Mouse (Mus musculus): ENCODE results near the gene Rasa2. TPM values are rescaled to one million over a fixed set of nuclear protein-coding genes. Genes with fewer than 3 reads are reported as not detected.

Rasa2 gene
- polyA plus RNA-seq, 1 experiment from 2014 or later, result 14.0 TPM

DNA sequence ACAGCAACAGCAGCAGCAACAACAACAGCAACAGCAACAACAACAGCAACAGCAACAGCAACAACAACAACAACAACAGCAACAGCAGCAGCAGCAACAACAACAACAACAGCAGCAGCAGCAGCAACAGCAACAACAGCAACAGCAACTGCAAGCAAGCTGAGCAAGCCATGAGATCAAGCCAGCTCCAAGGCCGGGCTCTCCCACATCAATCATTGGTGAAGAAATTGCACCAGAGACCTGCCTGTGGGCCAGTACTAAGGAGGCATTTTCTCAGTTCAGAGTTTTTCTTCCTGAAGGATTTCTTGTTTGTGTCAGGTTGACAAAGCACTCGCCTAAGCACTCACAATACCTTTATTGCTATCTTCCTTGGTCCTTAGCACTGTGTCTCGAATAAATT lies 114.6 kb downstream of the Rasa2 start:
- DNase-seq (ENCODE audit: low spot score, missing footprints) (no peak), ATAC-seq (ENCODE audit: low FRiP score) (no peak)
- H3K27me3 ChIP-seq (ENCODE audit: control insufficient read depth, insufficient read depth, low read length), result no peaks in the 10 kb centered on the region
- no peaks in the 10 kb centered on the region for H3K4me1 ChIP-seq (ENCODE audit: control insufficient read depth, insufficient read depth, low read length)
- no peaks in the 10 kb centered on the region for H3K9me3 ChIP-seq (ENCODE audit: control insufficient read depth, low read length)
- no peak overlapping the region for H3K4me3 ChIP-seq (ENCODE audit: low read depth, low read length)
- no peaks in the 10 kb centered on the region for H3K36me3 ChIP-seq (ENCODE audit: control insufficient read depth, insufficient read depth, low read length)
- 70% methylated on average over 3 of the region's 3 CpGs for WGBS
- H3K27ac ChIP-seq (ENCODE audit: low read depth, low read length), result no peak overlapping the region
- H3K9ac ChIP-seq (ENCODE audit: low read length), result no peak overlapping the region
- H3K4me2 ChIP-seq, result no peak overlapping the region

DNA sequence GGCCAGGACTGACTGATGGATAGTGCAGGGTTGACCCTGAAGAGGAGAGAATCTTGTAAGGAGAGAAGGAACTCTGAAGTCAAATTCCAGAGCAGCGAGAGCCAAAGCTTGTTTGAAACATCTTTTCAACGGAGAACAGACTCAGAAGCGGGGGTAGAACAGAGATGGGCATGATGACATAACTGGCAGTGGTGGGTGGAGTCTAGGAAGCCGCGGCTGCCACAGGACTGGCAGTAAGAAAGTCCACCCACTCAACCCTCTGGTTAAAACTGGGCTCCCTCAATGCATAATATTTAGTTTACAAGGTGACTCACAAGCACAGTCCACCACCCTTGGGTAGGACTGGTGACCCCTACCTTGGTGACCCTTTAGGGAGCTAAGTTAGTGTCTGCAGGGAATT lies 115.7 kb downstream of the Rasa2 start:
- H3K4me3 ChIP-seq (ENCODE audit: low read depth, low read length), result no peak overlapping the region
- 94% methylated on average over 5 of the region's 5 CpGs for WGBS
- no peaks in the 10 kb centered on the region for H3K27me3 ChIP-seq (ENCODE audit: control insufficient read depth, insufficient read depth, low read length)
- DNase-seq (ENCODE audit: low spot score, missing footprints) (no peak), ATAC-seq (ENCODE audit: low FRiP score) (no peak)
- no peak overlapping the region for H3K9ac ChIP-seq (ENCODE audit: low read length)
- H3K36me3 ChIP-seq (ENCODE audit: control insufficient read depth, insufficient read depth, low read length), result no peaks in the 10 kb centered on the region
- H3K4me2 ChIP-seq, result no peak overlapping the region
- no peaks in the 10 kb centered on the region for H3K4me1 ChIP-seq (ENCODE audit: control insufficient read depth, insufficient read depth, low read length)
- H3K9me3 ChIP-seq (ENCODE audit: control insufficient read depth, low read length), result no peaks in the 10 kb centered on the region
- no peak overlapping the region for H3K27ac ChIP-seq (ENCODE audit: low read depth, low read length)

DNA sequence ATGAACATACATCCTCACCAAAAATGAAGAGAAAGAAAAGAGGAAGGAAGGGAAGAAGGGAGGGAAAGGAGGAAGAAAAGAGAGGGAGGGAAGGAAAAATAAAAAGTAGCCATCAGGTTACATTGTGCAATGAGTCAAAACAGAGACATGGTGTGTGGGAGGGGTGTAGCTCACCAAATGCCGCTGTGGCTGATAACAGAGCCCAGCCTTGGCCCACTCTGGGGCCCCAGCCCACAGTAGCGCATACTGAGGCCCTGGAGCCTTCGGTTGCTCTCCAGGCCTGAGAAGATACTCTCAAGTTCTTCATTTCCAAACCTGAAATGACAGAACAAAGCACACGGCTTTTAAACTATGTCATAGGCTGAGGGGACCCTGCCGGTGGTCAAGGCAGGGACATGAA lies 117.1 kb downstream of the Rasa2 start:
- no peak overlapping the region for H3K27ac ChIP-seq (ENCODE audit: low read depth, low read length)
- WGBS, result 90% methylated on average over 5 of the region's 5 CpGs
- no peaks in the 10 kb centered on the region for H3K9me3 ChIP-seq (ENCODE audit: control insufficient read depth, low read length)
- no peaks in the 10 kb centered on the region for H3K36me3 ChIP-seq (ENCODE audit: control insufficient read depth, insufficient read depth, low read length)
- no peaks in the 10 kb centered on the region for H3K4me1 ChIP-seq (ENCODE audit: control insufficient read depth, insufficient read depth, low read length)
- DNase-seq (ENCODE audit: low spot score, missing footprints) (no peak), ATAC-seq (ENCODE audit: low FRiP score) (no peak)
- H3K9ac ChIP-seq (ENCODE audit: low read length), result no peak overlapping the region
- H3K4me3 ChIP-seq (ENCODE audit: low read depth, low read length), result no peak overlapping the region
- no peaks in the 10 kb centered on the region for H3K27me3 ChIP-seq (ENCODE audit: control insufficient read depth, insufficient read depth, low read length)
- H3K4me2 ChIP-seq, result no peak overlapping the region

DNA sequence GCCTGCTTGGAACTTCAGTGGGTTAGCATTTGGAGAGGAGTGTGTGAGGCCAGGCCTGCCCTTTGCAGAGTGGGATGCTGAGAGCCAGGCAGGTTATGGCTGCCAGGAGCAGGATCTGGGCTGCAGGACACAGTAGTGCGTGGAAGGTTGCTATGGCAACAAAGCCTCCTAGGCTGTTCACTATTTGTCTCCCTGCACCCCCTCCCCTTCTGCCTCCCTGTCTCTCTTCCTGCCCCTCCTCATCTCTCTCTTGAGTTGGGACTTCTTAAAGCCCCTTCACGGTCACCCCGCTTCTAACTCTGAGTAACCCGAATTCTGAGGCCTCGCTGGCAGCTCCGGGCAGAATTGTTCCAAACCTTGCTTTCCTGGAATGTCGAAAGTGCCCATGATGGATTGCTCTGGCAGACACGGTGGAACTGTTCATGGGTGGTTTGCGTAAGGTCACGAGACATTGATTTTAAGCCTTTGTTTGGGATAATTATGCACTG lies 125.4 kb downstream of the Rasa2 start:
- Histone ChIP-seq H3K4me1 (ENCODE audit: control insufficient read depth, insufficient read depth, low read length) (peaks cover 6% of the 10 kb centered on the region), H3K36me3 (ENCODE audit: control insufficient read depth, insufficient read depth, low read length) (no peaks in the 10 kb centered on the region), H3K4me2 (peak overlapping the region; percentile 40), H3K9ac (ENCODE audit: low read length) (peak overlapping the region; percentile 17), H3K27me3 (ENCODE audit: control insufficient read depth, insufficient read depth, low read length) (no peaks in the 10 kb centered on the region), H3K4me3 (ENCODE audit: low read depth, low read length) (peak overlapping the region; percentile 11; the same call in 1 of the 2 replicates), H3K9me3 (ENCODE audit: control insufficient read depth, low read length) (no peaks in the 10 kb centered on the region), H3K27ac (ENCODE audit: low read depth, low read length) (no peak overlapping the region)
- ATAC-seq (ENCODE audit: low FRiP score), result peak; percentile 92
- WGBS, result 26% methylated on average over 10 of the region's 10 CpGs
- DNase-seq (ENCODE audit: low spot score, missing footprints), result peak; percentile 92

DNA sequence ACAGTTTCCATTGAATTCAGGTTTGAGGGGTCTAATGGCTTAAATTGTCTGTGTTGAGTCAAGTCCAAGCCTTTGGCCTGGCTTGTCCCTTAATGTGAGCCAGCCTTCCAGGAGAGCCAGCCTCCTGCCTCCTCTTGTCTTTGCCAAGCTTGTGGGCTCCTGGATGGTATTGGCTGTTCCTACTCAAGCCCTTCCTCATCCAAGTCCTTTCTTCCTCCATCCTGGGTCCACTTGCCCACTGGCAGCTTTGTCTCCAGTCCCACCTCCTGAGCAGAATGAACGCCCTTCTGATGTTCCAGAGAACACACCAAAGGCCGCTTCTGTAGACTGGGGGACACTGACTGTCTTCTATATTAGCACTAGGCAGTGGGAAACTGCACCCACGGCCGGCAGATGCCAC lies 126.3 kb downstream of the Rasa2 start:
- Histone ChIP-seq H3K4me2 (no peak overlapping the region), H3K36me3 (ENCODE audit: control insufficient read depth, insufficient read depth, low read length) (no peaks in the 10 kb centered on the region), H3K9ac (ENCODE audit: low read length) (no peak overlapping the region), H3K9me3 (ENCODE audit: control insufficient read depth, low read length) (no peaks in the 10 kb centered on the region), H3K27ac (ENCODE audit: low read depth, low read length) (no peak overlapping the region), H3K27me3 (ENCODE audit: control insufficient read depth, insufficient read depth, low read length) (no peaks in the 10 kb centered on the region), H3K4me3 (ENCODE audit: low read depth, low read length) (no peak overlapping the region), H3K4me1 (ENCODE audit: control insufficient read depth, insufficient read depth, low read length) (peaks cover 6% of the 10 kb centered on the region)
- DNase-seq (ENCODE audit: low spot score, missing footprints), result no peak
- no peak for ATAC-seq (ENCODE audit: low FRiP score)
- 88% methylated on average over 4 of the region's 4 CpGs for WGBS

DNA sequence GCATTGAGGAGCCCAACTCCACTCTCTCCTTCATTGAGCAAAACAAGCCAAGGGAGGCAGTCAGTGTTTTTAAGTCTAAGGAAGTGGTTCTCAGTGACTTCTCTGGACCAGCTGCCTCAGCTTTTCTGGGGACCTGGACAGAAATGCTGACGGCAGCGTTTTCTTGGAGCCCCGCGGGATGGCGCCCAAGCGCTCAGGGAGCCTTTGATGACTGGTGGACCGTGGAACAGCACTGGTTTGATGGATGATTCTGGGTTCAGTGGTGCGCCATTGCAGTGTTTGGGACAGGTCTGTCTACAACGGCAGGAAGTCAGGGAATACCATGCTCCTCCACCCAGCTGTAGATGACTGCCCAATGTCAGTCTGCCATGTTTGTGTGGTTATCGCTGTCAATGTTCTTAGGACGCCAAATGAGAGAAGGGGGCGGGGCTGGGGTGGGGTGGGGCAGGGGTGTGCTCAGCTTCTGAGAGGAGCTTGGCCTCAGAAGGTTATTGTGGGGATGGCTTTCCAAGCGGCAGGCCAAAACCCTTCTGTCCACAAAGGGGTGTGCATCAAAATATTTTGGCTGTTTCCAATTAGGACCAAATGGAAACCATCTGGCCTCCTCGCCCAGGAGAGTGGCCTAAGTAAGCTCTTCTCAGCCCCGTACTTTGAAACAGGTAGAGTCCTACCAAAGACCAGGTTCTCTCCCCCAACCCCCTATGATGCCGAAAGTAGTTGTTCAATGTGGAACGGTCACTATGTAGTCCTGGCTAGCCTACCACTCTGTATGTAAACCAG lies 127.1 kb downstream of the Rasa2 start:
- no peak for DNase-seq (ENCODE audit: low spot score, missing footprints)
- WGBS, result 75% methylated on average over 17 of the region's 17 CpGs
- no peak overlapping the region for H3K4me2 ChIP-seq
- H3K27me3 ChIP-seq (ENCODE audit: control insufficient read depth, insufficient read depth, low read length), result no peaks in the 10 kb centered on the region
- ATAC-seq (ENCODE audit: low FRiP score), result no peak
- no peak overlapping the region for H3K4me3 ChIP-seq (ENCODE audit: low read depth, low read length)
- H3K9me3 ChIP-seq (ENCODE audit: control insufficient read depth, low read length), result no peaks in the 10 kb centered on the region
- no peaks in the 10 kb centered on the region for H3K36me3 ChIP-seq (ENCODE audit: control insufficient read depth, insufficient read depth, low read length)
- H3K4me1 ChIP-seq (ENCODE audit: control insufficient read depth, insufficient read depth, low read length), result peaks cover 6% of the 10 kb centered on the region
- no peak overlapping the region for H3K27ac ChIP-seq (ENCODE audit: low read depth, low read length)
- no peak overlapping the region for H3K9ac ChIP-seq (ENCODE audit: low read length)

DNA sequence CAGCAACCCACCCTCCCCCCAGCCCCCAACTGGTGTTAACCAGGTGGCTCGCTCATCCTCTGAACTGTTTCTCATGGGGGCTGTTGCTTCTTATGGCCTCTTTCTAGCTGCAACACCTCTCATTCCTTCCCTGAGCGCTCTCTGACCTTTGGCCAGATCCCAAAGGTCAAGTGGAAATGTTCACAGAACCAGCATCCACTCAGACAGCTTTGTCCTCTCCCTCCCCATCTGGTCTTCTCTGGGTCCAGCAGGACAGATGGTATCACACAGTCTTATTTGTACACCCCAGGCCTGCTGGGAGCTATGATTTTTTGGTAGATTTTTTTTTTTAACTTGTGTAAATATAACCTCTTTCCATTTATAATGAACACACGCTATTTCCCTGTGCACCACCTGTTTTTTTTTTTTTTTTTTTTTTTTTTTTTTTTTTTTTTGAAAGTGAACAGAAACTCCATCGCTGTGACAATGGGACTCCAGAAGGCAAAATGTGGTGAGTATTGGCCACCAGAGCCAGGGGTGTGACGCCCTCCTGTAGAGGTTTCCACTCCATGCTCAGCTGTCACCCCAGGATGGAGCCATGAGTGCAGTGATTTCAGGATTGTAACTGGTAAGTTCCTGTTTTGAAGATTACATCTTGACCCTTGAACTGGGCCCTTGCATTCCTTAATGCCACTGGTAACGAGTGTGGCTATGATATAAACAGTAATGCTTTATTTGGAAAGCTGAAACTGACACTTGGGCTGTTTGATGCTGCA lies 128.4 kb downstream of the Rasa2 start:
- DNase-seq (ENCODE audit: low spot score, missing footprints), result no peak
- Histone ChIP-seq H3K4me3 (ENCODE audit: low read depth, low read length) (no peak overlapping the region), H3K9me3 (ENCODE audit: control insufficient read depth, low read length) (peaks cover 4% of the 10 kb centered on the region; the same call in 1 of the 2 replicates), H3K4me1 (ENCODE audit: control insufficient read depth, insufficient read depth, low read length) (peaks cover 6% of the 10 kb centered on the region), H3K9ac (ENCODE audit: low read length) (no peak overlapping the region), H3K36me3 (ENCODE audit: control insufficient read depth, insufficient read depth, low read length) (no peaks in the 10 kb centered on the region), H3K27ac (ENCODE audit: low read depth, low read length) (no peak overlapping the region), H3K27me3 (ENCODE audit: control insufficient read depth, insufficient read depth, low read length) (no peaks in the 10 kb centered on the region), H3K4me2 (no peak overlapping the region)
- 80% methylated on average over 6 of the region's 6 CpGs for WGBS
- ATAC-seq (ENCODE audit: low FRiP score), result no peak

DNA sequence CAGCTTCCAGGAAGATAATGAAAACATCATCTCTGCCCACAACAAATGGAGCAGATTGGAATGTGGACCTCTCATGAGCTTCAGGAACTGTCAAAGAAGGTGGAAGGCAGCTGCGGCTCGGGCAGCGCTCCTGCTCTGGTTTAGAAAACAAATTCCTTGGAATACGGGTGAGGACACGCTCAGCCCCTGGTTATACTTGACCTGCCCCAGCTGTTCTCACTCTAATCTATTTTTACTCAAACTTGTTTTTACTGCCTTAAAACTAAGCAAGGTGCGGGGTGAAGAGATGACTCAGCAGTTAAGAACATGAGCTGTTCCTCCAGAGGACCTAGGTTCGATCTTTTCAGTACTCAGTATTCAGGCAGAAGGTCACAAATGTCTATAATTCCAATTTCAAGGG lies 130.2 kb downstream of the Rasa2 start:
- DNase-seq (ENCODE audit: low spot score, missing footprints) (no peak), ATAC-seq (ENCODE audit: low FRiP score) (no peak)
- H3K36me3 ChIP-seq (ENCODE audit: control insufficient read depth, insufficient read depth, low read length), result no peaks in the 10 kb centered on the region
- peaks cover 4% of the 10 kb centered on the region for H3K4me1 ChIP-seq (ENCODE audit: control insufficient read depth, insufficient read depth, low read length)
- no peaks in the 10 kb centered on the region for H3K27me3 ChIP-seq (ENCODE audit: control insufficient read depth, insufficient read depth, low read length)
- H3K27ac ChIP-seq (ENCODE audit: low read depth, low read length), result no peak overlapping the region
- H3K9me3 ChIP-seq (ENCODE audit: control insufficient read depth, low read length), result peaks cover 4% of the 10 kb centered on the region; the same call in 1 of the 2 replicates
- WGBS, result 81% methylated on average over 7 of the region's 7 CpGs
- H3K9ac ChIP-seq (ENCODE audit: low read length), result no peak overlapping the region
- H3K4me2 ChIP-seq, result no peak overlapping the region
- no peak overlapping the region for H3K4me3 ChIP-seq (ENCODE audit: low read depth, low read length)

DNA sequence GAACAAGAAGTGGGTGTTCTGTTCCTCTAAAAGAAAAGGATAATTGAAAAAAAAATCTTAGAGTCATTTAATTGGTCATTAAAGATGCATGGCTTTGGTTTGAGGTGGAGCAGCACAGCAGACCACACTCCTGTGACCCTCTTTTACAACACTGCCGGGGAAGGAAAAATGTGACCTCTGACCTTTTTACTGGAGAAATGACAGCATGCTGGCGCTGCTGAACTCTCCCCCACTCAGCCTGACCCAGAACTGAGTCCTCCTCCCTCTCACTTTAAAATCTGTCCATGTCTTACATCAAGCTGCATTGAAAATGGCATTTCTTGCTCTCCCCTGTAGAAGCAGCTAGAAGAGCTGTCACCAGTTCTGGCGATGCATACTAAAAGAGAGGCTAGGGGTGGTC lies 138.2 kb downstream of the Rasa2 start:
- H3K9ac ChIP-seq (ENCODE audit: low read length), result no peak overlapping the region
- H3K27ac ChIP-seq (ENCODE audit: low read depth, low read length), result no peak overlapping the region
- WGBS, result 53% methylated on average over 3 of the region's 3 CpGs
- DNase-seq (ENCODE audit: low spot score, missing footprints) (no peak), ATAC-seq (ENCODE audit: low FRiP score) (no peak)
- no peaks in the 10 kb centered on the region for H3K27me3 ChIP-seq (ENCODE audit: control insufficient read depth, insufficient read depth, low read length)
- H3K36me3 ChIP-seq (ENCODE audit: control insufficient read depth, insufficient read depth, low read length), result no peaks in the 10 kb centered on the region
- no peak overlapping the region for H3K4me2 ChIP-seq
- H3K4me3 ChIP-seq (ENCODE audit: low read depth, low read length), result no peak overlapping the region
- H3K9me3 ChIP-seq (ENCODE audit: control insufficient read depth, low read length), result no peaks in the 10 kb centered on the region
- H3K4me1 ChIP-seq (ENCODE audit: control insufficient read depth, insufficient read depth, low read length), result no peaks in the 10 kb centered on the region

Measured in midbrain, embryonic 11.5 days (tissue).